Mouse (Mus musculus): ENCODE results near the gene Gpc6.

Gene Gpc6

GRCm38 (mm10) chr14:117894869-117895538 lies 969.9 kb downstream of the Gpc6 start:
- no peak for DNase-seq

GRCm38 (mm10) chr14:117895539-117895912 lies 970.4 kb downstream of the Gpc6 start:
- no peak for DNase-seq

GRCm38 (mm10) chr14:117904300-117904699 lies 979.2 kb downstream of the Gpc6 start:
- DNase-seq, result no peak

- DNase-seq, result no peak
These were observed 980.6 kb downstream of the Gpc6 start for GRCm38 (mm10) chr14:117905701-117906100.

GRCm38 (mm10) chr14:117906361-117906760 lies 981.2 kb downstream of the Gpc6 start:
- DNase-seq, result no peak

GRCm38 (mm10) chr14:117908231-117908920 lies 983.3 kb downstream of the Gpc6 start:
- no peak for DNase-seq

GRCm38 (mm10) chr14:117909046-117909445 lies 983.9 kb downstream of the Gpc6 start:
- no peak for DNase-seq

- no peak for DNase-seq
These were observed 985.2 kb downstream of the Gpc6 start for GRCm38 (mm10) chr14:117910323-117910722.

GRCm38 (mm10) chr14:117912624-117913270 lies 987.6 kb downstream of the Gpc6 start:
- no peak for DNase-seq

- no peak for DNase-seq
These were observed 991.5 kb downstream of the Gpc6 start for GRCm38 (mm10) chr14:117916577-117916976.

GRCm38 (mm10) chr14:117918724-117919123 lies 993.6 kb downstream of the Gpc6 start:
- DNase-seq, result no peak

- no peak for DNase-seq
These were observed 994.5 kb downstream of the Gpc6 start for GRCm38 (mm10) chr14:117919612-117920011.

- DNase-seq, result no peak
These were observed 996.4 kb downstream of the Gpc6 start for GRCm38 (mm10) chr14:117921393-117922014.

- DNase-seq, result no peak
These were observed 998.6 kb downstream of the Gpc6 start for GRCm38 (mm10) chr14:117923667-117924066.

- no peak for DNase-seq
These were observed 1005.2 kb downstream of the Gpc6 start for GRCm38 (mm10) chr14:117930105-117930847.

GRCm38 (mm10) chr14:117930848-117931816 lies 1006.0 kb downstream of the Gpc6 start:
- no peak for DNase-seq

- DNase-seq, result no peak
These were observed 1007.2 kb downstream of the Gpc6 start for GRCm38 (mm10) chr14:117932163-117932851.

- no peak for DNase-seq
These were observed 1013.4 kb downstream of the Gpc6 start for GRCm38 (mm10) chr14:117938554-117938953.

- no peak for DNase-seq
These were observed 1014.4 kb downstream of the Gpc6 start for GRCm38 (mm10) chr14:117939471-117939870.

- no peak for DNase-seq
These were observed 1020.9 kb downstream of the Gpc6 start for GRCm38 (mm10) chr14:117945920-117946503.

- no peak for DNase-seq
These were observed 1026.2 kb downstream of the Gpc6 start for GRCm38 (mm10) chr14:117951265-117951664.
